Mouse (Mus musculus): ENCODE measurements at regions not wholly inside any gene's neighbourhood (a gene's known extent, or its start where the extent isn't known, plus 50 kb on each side); places are given as distances from the start of the nearest gene placed in this dataset.
A peak's percentile ranks its signal among the peaks of the same experiment; 100 is the strongest.

DNA sequence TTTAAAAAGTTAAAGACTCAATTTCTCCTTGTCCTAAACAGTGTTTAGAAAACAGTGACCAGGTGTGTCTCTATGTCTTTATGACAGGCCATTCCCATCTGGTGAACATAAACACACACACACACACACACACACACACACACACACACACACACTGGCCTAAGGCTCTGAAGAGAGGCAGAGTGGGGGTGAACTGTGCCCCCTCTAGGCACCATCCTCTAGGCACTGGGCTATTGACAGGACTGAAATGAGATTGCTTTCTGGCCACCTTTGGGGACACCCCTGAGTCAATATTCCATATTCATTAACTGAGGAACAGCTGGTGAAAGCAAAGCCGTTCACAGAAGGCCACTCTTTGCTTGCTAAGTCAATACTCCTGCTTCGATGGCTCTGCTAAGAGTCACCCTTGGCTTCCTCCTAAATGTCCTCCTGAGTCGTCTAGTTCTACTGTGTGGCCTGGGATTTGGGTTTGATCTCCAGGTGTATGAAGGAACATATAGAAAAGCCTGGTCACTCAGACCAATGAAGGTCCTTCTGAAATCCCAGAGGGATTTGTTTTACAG is 87.2 kb upstream of the Synpr start:
- ATAC-seq (0 out of 2 replicates have a peak, but pooled peaks have one; percentile 27), DNase-seq (peak; percentile 13)
- Histone ChIP-seq H3K9me3 (ENCODE audit: low read length) (no peaks in the 10 kb centered on the region), H3K27me3 (ENCODE audit: insufficient read depth, low read length) (no peaks in the 10 kb centered on the region), H3K4me3 (ENCODE audit: low read depth, low read length) (no peak overlapping the region), H3K9ac (replicated peaks) (no peak overlapping the region), H3K27ac (ENCODE audit: low read depth) (no peak overlapping the region), H3K4me2 (ENCODE audit: low read depth, low read length) (no peak overlapping the region), H3K36me3 (replicated peaks; ENCODE audit: insufficient read depth, low read length) (no peaks in the 10 kb centered on the region), H3K4me1 (ENCODE audit: insufficient read depth) (no peaks in the 10 kb centered on the region)
- TF ChIP-seq CTCF (IDR thresholded peaks at IDR 0.05; ENCODE audit: low read depth), result no peak
- TF ChIP-seq EP300 (IDR thresholded peaks at IDR 0.05; ENCODE audit: low read depth), result no peak
- WGBS (ENCODE audit: insufficient replicate concordance), result 45% methylated on average over 3 of the region's 3 CpGs

DNA sequence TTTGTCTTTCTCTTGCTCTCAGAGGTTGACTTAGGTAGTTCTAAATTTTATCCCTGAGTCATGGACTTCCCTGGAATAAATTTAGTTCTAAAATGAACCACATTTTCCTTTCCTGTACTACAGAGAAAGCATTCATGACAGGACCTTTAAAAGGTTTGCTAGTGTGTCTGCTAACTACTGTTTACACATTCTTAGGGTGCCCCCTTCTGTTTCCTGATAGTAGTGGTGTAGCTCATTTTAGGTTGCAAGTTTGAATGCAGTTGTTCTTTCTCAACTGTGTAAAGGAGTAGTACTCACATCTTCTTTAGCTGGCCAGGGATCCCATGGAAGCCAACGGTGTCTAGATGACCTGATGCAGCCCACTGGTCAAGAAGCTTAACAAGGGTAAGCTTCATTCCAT is 86.1 kb upstream of the Synpr start:
- H3K27me3 ChIP-seq (ENCODE audit: insufficient read depth, low read length), result no peaks in the 10 kb centered on the region
- WGBS (ENCODE audit: insufficient replicate concordance), result 26% methylated on average over 1 of the region's 1 CpGs
- no peak overlapping the region for H3K27ac ChIP-seq (ENCODE audit: low read depth)
- ATAC-seq (no peak), DNase-seq (no peak)
- no peak overlapping the region for H3K4me3 ChIP-seq (ENCODE audit: low read depth, low read length)
- H3K9me3 ChIP-seq (ENCODE audit: low read length), result no peaks in the 10 kb centered on the region
- peak; percentile 48 for TF ChIP-seq CTCF (IDR thresholded peaks at IDR 0.05; ENCODE audit: low read depth)
- TF ChIP-seq EP300 (IDR thresholded peaks at IDR 0.05; ENCODE audit: low read depth), result no peak
- H3K36me3 ChIP-seq (replicated peaks; ENCODE audit: insufficient read depth, low read length), result no peaks in the 10 kb centered on the region
- no peak overlapping the region for H3K4me2 ChIP-seq (ENCODE audit: low read depth, low read length)
- no peaks in the 10 kb centered on the region for H3K4me1 ChIP-seq (ENCODE audit: insufficient read depth)
- H3K9ac ChIP-seq (replicated peaks), result no peak overlapping the region

- no peak overlapping the region for H3K27ac ChIP-seq (ENCODE audit: low read depth)
- ATAC-seq (no peak), DNase-seq (no peak)
- H3K9me3 ChIP-seq (ENCODE audit: low read length), result no peaks in the 10 kb centered on the region
- H3K27me3 ChIP-seq (ENCODE audit: insufficient read depth, low read length), result no peaks in the 10 kb centered on the region
- no peaks in the 10 kb centered on the region for H3K36me3 ChIP-seq (replicated peaks; ENCODE audit: insufficient read depth, low read length)
- TF ChIP-seq EP300 (IDR thresholded peaks at IDR 0.05; ENCODE audit: low read depth) (no peak), CTCF (IDR thresholded peaks at IDR 0.05; ENCODE audit: low read depth) (no peak)
- no peak overlapping the region for H3K4me3 ChIP-seq (ENCODE audit: low read depth, low read length)
- no peaks in the 10 kb centered on the region for H3K4me1 ChIP-seq (ENCODE audit: insufficient read depth)
- WGBS (ENCODE audit: insufficient replicate concordance), result 64% methylated on average over 1 of the region's 1 CpGs
- no peak overlapping the region for H3K4me2 ChIP-seq (ENCODE audit: low read depth, low read length)
- no peak overlapping the region for H3K9ac ChIP-seq (replicated peaks)
Observed at GRCm38 (mm10) chr14:13212658-13213057, 71.9 kb upstream of the Synpr start.
